Mouse (Mus musculus): ENCODE measurements around the gene Tex26. TPM values are rescaled to one million over a fixed set of nuclear protein-coding genes. Genes with fewer than 3 reads are reported as not detected.
A peak's percentile ranks its signal among the peaks of the same experiment; 100 is the strongest.

Tex26 gene
- polyA plus RNA-seq, 1 experiment from 2014 or later = 0.27 TPM

- Histone ChIP-seq H3K4me2 (replicated peaks; ENCODE audit: low read depth) (no peak overlapping the region), H3K27me3 (ENCODE audit: control insufficient read depth, insufficient read depth, low read length) (no peaks in the 10 kb centered on the region), H3K4me3 (ENCODE audit: low read depth, low read length) (no peak overlapping the region), H3K4me1 (replicated peaks; ENCODE audit: control insufficient read depth, insufficient read depth) (no peaks in the 10 kb centered on the region), H3K9me3 (ENCODE audit: control insufficient read depth, low read length) (no peaks in the 10 kb centered on the region), H3K27ac (replicated peaks) (no peak overlapping the region), H3K9ac (ENCODE audit: low read length) (no peak overlapping the region), H3K36me3 (ENCODE audit: control insufficient read depth, insufficient read depth, low read length) (no peaks in the 10 kb centered on the region)
- TF ChIP-seq EP300 (optimal IDR thresholded peaks at IDR 0.05) (no peak), CTCF (IDR thresholded peaks at IDR 0.05; ENCODE audit: low read depth) (no peak)
- WGBS = 86% methylated on average over 7 of the region's 7 CpGs
- DNase-seq (ENCODE audit: low spot score) = no peak
- ATAC-seq (ENCODE audit: low FRiP score, low TSS enrichment) = no peak
These were observed 7.0 kb downstream of the Tex26 start for GRCm38 (mm10) chr5:149446495-149446894.

- no peaks in the 10 kb centered on the region for H3K36me3 ChIP-seq (ENCODE audit: control insufficient read depth, insufficient read depth, low read length)
- H3K4me2 ChIP-seq (replicated peaks; ENCODE audit: low read depth) = no peak overlapping the region
- H3K4me1 ChIP-seq (replicated peaks; ENCODE audit: control insufficient read depth, insufficient read depth) = no peaks in the 10 kb centered on the region
- DNase-seq (ENCODE audit: low spot score) (no peak), ATAC-seq (ENCODE audit: low FRiP score, low TSS enrichment) (no peak)
- H3K27me3 ChIP-seq (ENCODE audit: control insufficient read depth, insufficient read depth, low read length) = no peaks in the 10 kb centered on the region
- no peaks in the 10 kb centered on the region for H3K9me3 ChIP-seq (ENCODE audit: control insufficient read depth, low read length)
- no peak overlapping the region for H3K4me3 ChIP-seq (ENCODE audit: low read depth, low read length)
- WGBS = 80% methylated on average over 5 of the region's 5 CpGs
- no peak overlapping the region for H3K9ac ChIP-seq (ENCODE audit: low read length)
- TF ChIP-seq CTCF (IDR thresholded peaks at IDR 0.05; ENCODE audit: low read depth) (peak; percentile 48; the same call in 1 of the 2 replicates), EP300 (optimal IDR thresholded peaks at IDR 0.05) (no peak)
- H3K27ac ChIP-seq (replicated peaks) = no peak overlapping the region
These were observed 8.3 kb downstream of the Tex26 start for GRCm38 (mm10) chr5:149447733-149448132.

GRCm38 (mm10) chr5:149449406-149449805, 9.9 kb downstream of the Tex26 start:
- Histone ChIP-seq H3K27ac (replicated peaks) (no peak overlapping the region), H3K36me3 (ENCODE audit: control insufficient read depth, insufficient read depth, low read length) (no peaks in the 10 kb centered on the region), H3K27me3 (ENCODE audit: control insufficient read depth, insufficient read depth, low read length) (no peaks in the 10 kb centered on the region), H3K4me3 (ENCODE audit: low read depth, low read length) (no peak overlapping the region), H3K4me2 (replicated peaks; ENCODE audit: low read depth) (no peak overlapping the region), H3K9ac (ENCODE audit: low read length) (no peak overlapping the region), H3K4me1 (replicated peaks; ENCODE audit: control insufficient read depth, insufficient read depth) (no peaks in the 10 kb centered on the region), H3K9me3 (ENCODE audit: control insufficient read depth, low read length) (no peaks in the 10 kb centered on the region)
- DNase-seq (ENCODE audit: low spot score) (no peak), ATAC-seq (ENCODE audit: low FRiP score, low TSS enrichment) (no peak)
- 89% methylated on average over 7 of the region's 7 CpGs for WGBS
- TF ChIP-seq EP300 (optimal IDR thresholded peaks at IDR 0.05) = no peak
- no peak for TF ChIP-seq CTCF (IDR thresholded peaks at IDR 0.05; ENCODE audit: low read depth)

- TF ChIP-seq EP300 (optimal IDR thresholded peaks at IDR 0.05) (no peak), CTCF (IDR thresholded peaks at IDR 0.05; ENCODE audit: low read depth) (no peak)
- no peak for ATAC-seq (ENCODE audit: low FRiP score, low TSS enrichment)
- no peak overlapping the region for H3K4me2 ChIP-seq (replicated peaks; ENCODE audit: low read depth)
- 72% methylated on average over 7 of the region's 7 CpGs for WGBS
- no peaks in the 10 kb centered on the region for H3K27me3 ChIP-seq (ENCODE audit: control insufficient read depth, insufficient read depth, low read length)
- no peak for DNase-seq (ENCODE audit: low spot score)
- H3K9ac ChIP-seq (ENCODE audit: low read length) = no peak overlapping the region
- no peaks in the 10 kb centered on the region for H3K4me1 ChIP-seq (replicated peaks; ENCODE audit: control insufficient read depth, insufficient read depth)
- H3K9me3 ChIP-seq (ENCODE audit: control insufficient read depth, low read length) = no peaks in the 10 kb centered on the region
- no peak overlapping the region for H3K4me3 ChIP-seq (ENCODE audit: low read depth, low read length)
- H3K27ac ChIP-seq (replicated peaks) = no peak overlapping the region
- H3K36me3 ChIP-seq (ENCODE audit: control insufficient read depth, insufficient read depth, low read length) = no peaks in the 10 kb centered on the region
These were observed 11.8 kb downstream of the Tex26 start for GRCm38 (mm10) chr5:149451209-149451681.

GRCm38 (mm10) chr5:149454281-149454680, 14.8 kb downstream of the Tex26 start:
- Histone ChIP-seq H3K4me2 (replicated peaks; ENCODE audit: low read depth) (no peak overlapping the region), H3K4me3 (ENCODE audit: low read depth, low read length) (no peak overlapping the region), H3K27me3 (ENCODE audit: control insufficient read depth, insufficient read depth, low read length) (no peaks in the 10 kb centered on the region), H3K9me3 (ENCODE audit: control insufficient read depth, low read length) (no peaks in the 10 kb centered on the region), H3K27ac (replicated peaks) (no peak overlapping the region), H3K9ac (ENCODE audit: low read length) (no peak overlapping the region), H3K4me1 (replicated peaks; ENCODE audit: control insufficient read depth, insufficient read depth) (no peaks in the 10 kb centered on the region), H3K36me3 (ENCODE audit: control insufficient read depth, insufficient read depth, low read length) (no peaks in the 10 kb centered on the region)
- TF ChIP-seq EP300 (optimal IDR thresholded peaks at IDR 0.05) (no peak), CTCF (IDR thresholded peaks at IDR 0.05; ENCODE audit: low read depth) (peak; percentile 82)
- 34% methylated on average over 6 of the region's 6 CpGs for WGBS
- no peak for ATAC-seq (ENCODE audit: low FRiP score, low TSS enrichment)
- DNase-seq (ENCODE audit: low spot score) = peak; percentile 66

GRCm38 (mm10) chr5:149456544-149456943, 17.1 kb downstream of the Tex26 start:
- WGBS = 60% methylated on average over 7 of the region's 7 CpGs
- Histone ChIP-seq H3K36me3 (ENCODE audit: control insufficient read depth, insufficient read depth, low read length) (no peaks in the 10 kb centered on the region), H3K9me3 (ENCODE audit: control insufficient read depth, low read length) (no peaks in the 10 kb centered on the region), H3K27ac (replicated peaks) (no peak overlapping the region), H3K4me3 (ENCODE audit: low read depth, low read length) (no peak overlapping the region), H3K27me3 (ENCODE audit: control insufficient read depth, insufficient read depth, low read length) (no peaks in the 10 kb centered on the region), H3K4me2 (replicated peaks; ENCODE audit: low read depth) (no peak overlapping the region), H3K4me1 (replicated peaks; ENCODE audit: control insufficient read depth, insufficient read depth) (no peaks in the 10 kb centered on the region), H3K9ac (ENCODE audit: low read length) (no peak overlapping the region)
- peak; percentile 52 for TF ChIP-seq CTCF (IDR thresholded peaks at IDR 0.05; ENCODE audit: low read depth)
- no peak for TF ChIP-seq EP300 (optimal IDR thresholded peaks at IDR 0.05)
- no peak for DNase-seq (ENCODE audit: low spot score)
- ATAC-seq (ENCODE audit: low FRiP score, low TSS enrichment) = no peak
